Mouse (Mus musculus) thymus, postnatal 10 days (tissue): ENCODE measurements around the gene Kdm2b.

Source experiments
- DNase-seq, 2 experiments: peaks; one replicate each; pipeline ENCODE4 v3.0.0; 2021; ENCODE audit warnings: low spot score in 2 of 2

The Kdm2b gene

DNA sequence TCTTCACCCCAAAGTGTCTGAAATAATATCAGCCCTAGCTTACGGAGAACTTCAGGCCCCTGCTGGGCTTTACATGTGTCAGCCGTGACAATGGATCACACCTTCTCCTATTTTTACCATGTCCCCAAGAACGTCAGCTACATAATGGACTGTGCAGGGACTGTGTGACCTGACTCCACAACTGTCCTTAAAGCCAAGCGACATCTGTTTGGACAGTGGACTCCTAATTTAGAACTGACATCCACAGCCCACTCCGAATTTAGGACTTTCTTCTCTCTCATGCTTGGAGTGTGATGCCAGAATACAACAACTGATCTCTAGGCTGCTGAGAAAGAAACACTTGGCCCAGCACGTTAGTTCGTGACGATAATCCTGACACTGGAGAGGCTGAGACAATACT, 62.5 kb downstream of the Kdm2b start:
- DNase-seq, result no peak

DNA sequence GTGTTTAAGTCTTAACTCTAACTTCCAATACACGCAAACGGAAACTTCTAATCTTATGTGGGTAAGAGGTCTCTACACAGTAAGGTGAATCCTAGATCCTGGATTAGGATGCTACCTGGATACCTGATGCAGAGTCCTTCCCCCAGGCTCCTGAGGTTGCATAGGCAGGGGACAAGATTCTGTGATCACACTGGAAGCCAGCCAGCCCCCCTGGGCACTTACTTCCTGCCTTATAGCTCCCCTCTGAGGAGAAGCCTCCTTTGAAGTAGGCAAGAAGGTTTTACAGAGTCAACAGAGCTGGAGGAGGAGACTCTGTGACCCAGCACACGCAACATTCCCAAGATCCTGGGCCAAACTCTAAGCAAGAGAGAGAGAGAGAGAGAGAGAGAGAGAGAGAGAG, 63.3 kb downstream of the Kdm2b start:
- DNase-seq, result peak; percentile 50 to 51

DNA sequence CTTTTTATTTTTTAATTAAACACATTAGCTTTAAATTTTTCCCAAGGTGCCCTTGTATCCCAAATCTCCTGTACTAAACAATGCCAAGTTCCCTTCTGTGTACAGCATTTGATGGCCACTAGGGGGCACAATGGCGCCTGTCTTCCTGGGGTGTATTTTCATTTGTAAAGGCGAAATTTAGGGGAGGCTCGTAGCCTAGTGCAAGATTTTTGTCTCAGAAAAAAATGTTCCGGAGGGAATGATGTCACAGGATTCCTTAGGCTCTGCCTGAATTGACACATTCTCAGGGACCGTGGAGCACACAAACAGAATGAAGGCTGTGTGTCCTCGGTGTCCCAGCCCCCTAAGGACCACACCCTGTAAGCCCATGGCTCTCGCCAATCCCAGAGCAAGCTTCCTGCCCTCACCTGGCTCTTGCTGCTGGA, 64.1 kb downstream of the Kdm2b start:
- DNase-seq, result peak; percentile 39 to 73

DNA sequence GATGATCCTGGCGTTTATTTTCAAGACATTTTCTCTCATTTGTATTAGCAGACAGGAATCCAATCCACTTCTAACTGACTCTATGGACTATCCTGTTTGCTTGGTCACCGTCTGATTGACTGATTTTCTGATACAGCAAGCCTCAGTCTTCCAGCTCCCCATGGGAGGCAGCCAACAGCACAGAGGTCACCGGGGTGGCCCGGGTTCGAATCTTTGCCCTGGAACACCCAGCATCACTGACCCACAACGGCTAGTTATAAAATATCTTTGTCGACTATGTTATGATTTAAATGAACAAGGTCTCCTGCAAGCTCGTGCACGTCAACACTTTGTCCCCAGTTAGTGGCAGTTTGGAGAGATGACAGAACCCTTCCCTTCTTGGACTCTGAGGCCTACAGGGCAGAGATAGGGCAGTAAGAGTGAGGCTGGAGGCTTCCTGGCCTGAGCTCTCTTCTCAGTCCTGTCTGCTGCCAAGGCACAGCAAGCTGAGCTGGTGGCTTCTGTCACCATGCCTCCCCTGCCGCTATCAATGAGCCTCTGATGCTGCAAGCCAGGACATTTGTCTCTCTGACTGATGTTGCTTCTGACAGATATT, 65.7 kb downstream of the Kdm2b start:
- DNase-seq, result no peak

DNA sequence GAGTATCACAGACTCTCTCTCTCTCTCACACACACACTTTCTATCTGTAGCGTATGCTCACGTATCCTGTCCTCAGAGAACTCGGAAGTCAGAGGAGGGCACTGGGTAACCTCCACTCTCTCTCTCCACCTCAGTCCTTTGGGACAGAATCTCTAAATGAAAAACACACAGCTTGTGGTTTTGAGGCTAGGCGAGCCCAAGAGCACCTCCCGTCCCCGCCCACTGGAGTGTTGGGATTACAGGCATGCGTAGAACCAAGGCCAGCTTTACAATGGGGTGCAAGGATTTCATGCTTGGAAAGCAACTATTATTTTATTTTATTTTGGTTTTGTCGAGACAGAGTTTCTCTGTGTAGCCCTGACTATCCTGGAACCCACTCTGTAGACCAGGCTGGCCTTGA, 67.7 kb downstream of the Kdm2b start:
- no peak for DNase-seq

DNA sequence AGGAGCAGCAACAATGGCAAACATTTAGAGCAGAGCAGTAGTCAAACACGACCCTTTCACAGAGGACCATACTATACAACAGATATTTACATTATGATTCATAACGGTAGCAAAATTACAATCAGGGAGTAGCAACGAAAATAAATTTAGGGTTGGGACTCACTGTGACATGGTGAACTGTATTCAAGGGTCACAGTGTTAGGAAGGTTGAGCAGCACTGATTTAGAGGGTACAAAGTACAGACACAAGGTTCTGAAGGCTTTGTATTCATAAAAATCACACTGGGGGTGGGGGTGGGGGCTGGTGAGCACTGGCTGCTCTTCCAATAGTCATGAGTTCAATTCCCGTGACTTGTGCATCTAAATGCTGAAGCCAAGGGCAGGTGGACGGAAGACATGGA, 69.1 kb downstream of the Kdm2b start:
- DNase-seq, result no peak

DNA sequence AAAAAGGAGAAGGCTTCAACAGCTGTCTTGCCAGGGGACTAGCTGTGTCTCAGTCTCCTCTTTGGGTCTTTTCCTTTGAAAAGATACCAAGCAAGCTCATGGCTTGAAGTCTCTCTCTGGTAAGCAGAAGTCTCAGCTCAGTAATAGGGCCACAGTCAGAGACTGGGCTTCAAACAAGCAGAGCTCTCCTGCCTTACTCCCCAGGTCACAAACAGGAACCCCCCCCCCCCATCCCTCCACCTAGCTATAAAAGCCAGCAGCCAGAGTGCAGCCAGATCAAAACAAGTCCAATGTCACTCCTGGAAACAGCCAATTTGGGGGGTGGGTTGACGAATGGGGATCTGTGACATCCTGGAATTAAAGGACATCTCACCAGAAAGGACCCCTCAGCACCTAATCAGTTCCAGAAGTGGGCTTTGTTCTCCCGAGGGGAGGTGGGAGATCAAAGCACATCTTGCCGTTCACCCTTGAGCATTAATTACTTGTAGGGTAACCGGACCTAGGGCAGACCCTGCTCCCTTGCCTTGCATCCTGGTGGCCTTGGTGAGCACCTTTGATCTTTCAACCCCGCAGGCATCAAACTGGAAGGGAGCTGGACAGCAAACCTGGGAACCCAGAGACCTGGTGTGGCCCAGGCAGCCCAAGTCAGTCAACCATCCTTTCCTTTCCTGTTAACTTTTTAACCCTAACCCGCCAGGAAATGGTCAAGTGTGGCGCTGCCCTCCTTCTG, 71.5 kb downstream of the Kdm2b start:
- DNase-seq, result no peak

DNA sequence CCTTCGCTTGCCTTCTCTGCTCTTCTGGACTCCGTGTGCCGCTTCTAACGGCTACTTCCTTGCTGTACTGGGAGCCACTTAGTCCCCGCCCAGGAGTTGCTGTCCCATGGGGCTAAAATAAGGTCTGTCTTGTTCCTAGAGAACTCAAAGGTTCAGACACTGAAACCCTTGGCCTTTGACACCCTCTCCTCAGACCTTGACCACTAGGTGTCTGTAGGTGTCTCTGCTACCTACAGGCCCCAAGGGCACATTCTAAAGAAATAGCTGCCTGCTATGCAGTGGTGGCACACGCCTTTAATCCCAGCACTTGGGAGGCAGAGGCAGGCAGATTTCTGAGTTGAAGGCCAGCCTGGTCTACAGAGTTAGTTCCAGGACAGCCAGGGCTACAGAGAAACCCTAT, 73.5 kb downstream of the Kdm2b start:
- DNase-seq, result no peak

DNA sequence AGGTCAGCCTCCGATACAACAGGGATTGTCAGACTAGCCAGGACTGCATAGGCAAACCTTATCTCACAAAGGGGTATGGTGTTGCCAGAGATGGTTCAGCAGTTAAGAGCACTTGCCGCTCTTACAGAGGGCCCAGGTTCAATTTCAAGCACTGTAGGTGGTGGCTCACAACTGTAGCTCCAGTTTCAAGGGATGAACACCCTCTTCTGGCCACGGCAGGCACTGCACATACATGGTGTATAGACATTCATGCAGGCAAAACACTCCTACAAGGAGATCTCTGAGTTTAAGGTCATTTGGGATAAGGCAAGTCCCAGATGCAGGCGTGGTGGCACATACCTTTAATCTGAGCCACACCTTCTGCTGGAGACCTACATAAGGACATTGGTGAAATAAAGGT, 76.8 kb downstream of the Kdm2b start:
- no peak for DNase-seq

DNA sequence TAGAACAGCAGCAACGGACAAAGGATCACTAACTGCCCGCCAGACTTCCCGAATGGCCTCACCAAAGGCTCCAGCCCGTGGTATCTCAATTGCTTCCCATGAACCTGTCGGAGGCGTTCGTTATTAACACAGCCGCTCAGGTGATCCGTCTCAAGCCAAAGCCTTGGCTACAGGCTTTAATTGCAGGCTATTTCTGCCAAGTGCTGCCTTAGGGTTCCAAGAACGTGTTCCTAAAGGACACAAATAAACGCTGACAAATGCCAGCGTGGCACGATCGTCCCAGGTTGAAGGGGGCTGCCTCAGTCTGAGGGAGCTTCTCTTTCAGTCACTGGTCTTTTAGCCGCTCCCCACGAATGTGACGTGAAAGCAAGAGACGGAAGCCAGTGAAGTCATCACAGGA, 80.1 kb downstream of the Kdm2b start:
- DNase-seq, result no peak

DNA sequence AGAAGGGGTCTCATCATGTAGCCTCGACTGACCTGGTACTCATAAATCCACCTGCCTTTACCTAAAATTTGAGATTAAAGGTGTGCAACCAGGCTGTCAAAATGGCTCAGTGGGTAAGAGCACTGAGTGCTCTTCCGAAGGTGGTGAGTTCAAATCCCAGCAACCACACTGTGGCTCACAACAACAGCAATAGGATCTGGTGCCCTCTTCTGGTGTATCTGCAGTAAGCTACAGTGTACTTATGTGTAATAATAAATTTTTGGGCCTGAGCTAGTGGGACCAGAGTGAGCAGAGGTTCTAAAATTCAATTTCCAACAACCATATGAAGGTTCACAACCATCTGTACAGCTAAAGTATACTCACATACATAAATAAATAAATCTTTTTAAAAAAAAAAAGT, 81.6 kb downstream of the Kdm2b start:
- no peak for DNase-seq

DNA sequence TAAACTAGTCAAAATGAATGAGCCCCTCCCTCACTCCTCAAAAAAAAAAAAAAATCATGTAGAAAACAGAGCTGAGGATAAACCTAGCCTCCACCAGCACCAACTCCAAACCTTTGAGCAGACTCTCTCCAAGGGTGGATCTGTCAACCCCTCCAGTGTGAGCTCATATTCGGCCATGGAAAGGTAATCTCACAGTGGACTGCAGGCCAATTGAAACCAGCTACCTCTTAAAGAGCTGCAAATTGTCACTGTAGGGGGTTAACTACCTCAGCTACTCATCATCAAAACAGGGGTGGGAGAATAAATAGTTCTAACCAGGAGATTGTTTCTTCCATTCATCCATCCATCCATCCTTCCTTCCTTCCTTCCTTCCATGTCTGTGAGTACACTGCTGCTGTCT, 82.4 kb downstream of the Kdm2b start:
- DNase-seq, result no peak

DNA sequence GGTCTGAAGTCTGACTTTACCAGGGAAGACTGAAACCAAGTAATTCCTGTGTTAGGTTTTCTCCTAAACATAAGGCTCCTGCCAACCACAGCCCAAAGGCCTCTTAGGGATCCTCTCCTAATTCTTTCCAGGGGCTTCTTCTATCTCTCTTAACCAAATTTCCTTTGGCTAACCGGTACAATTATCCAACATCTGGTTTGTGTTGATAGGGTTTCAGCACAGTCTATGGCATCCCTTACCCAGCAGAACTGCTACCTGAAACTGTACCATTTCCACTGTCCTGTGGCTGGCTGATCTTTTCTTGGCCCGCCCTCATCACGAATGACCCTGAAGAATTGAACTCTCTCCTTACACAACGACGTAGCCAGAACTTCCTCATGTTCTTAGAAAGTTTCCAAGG, 86.5 kb downstream of the Kdm2b start:
- no peak for DNase-seq

DNA sequence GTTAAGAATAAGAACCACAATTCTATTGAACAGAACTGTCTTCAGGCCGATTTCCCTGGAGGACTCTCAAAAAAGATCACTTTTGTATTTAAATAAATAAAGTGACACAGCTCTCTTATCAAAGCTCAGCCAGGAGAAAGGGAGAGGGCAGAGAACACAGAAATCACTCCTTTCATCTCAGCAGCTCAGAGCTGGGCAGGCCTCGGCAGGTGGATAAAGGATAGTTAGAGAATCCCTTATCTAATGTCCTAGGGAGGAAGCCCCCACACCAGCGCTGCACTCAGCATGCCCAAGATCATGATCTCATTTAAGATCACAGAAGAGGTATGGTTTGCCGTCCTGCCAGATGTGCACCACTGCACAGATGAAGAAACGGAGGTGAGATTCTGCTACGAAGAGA, 87.4 kb downstream of the Kdm2b start:
- no peak for DNase-seq

DNA sequence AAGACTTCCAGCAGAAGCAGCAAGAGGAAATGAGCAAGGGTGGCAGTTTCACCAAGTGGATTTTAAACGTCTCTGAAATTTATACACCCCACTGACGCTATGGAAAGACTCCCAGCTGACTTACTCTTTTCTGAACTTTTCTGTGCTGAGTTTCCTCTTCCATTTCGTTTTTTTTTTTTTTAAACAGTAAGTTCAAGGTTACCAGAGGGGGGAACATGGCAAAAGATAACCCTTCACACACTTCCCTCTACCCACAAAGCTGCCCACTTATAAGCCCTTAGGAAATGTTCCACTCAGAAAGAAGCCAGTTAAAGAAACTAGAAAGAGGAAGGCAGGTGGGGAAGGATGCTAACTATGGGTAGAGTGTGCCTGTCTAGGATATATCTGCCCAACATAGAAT, 88.0 kb downstream of the Kdm2b start:
- no peak for DNase-seq

DNA sequence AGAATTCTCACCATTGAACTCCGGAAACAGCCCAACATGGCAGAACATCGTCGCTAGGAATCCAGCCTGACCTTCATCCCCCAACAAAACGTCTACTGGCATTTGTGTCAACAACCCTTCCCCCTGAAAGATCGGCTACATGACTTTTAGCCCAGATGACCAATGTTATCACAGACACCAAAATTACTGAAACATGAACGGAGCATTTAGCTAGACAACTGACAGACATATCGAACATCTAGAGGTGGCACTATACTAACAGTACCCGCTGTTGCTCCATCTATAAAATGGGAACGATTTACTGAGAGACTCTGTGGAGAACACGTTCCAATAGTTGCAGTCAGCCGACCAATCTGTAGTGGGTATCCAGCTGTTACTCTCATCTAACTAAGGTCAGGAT, 88.4 kb downstream of the Kdm2b start:
- no peak for DNase-seq

DNA sequence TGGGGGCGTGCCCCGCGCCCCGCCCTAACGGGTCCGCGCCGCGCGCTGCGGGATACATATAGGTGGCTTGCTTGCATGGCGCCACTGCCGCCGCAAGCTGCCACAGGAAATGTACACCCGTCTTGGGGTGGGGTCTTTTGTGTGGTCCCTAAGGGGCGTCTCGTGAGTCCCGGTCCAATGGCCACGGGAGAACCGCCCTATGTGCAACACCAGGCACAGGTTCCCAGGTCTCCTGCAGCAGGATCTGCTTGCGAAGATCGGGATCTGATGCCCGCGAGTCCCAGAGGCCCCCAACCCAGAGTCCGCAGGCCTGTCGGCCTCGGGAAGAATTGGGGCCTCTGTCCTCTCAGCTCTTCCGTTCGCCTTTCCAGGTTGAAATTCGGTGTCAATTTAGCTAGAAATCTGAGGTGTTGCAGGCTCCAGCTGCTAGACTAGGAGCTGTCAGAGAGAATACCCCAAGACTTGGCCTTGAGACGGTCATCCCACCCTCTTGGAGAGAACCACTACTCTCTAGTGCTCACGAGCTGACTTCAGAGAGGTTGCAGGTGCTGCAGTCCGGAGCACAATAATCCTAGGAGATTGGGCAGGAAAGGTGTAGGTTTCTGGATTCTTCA, 89.0 kb downstream of the Kdm2b start:
- DNase-seq, result no peak

DNA sequence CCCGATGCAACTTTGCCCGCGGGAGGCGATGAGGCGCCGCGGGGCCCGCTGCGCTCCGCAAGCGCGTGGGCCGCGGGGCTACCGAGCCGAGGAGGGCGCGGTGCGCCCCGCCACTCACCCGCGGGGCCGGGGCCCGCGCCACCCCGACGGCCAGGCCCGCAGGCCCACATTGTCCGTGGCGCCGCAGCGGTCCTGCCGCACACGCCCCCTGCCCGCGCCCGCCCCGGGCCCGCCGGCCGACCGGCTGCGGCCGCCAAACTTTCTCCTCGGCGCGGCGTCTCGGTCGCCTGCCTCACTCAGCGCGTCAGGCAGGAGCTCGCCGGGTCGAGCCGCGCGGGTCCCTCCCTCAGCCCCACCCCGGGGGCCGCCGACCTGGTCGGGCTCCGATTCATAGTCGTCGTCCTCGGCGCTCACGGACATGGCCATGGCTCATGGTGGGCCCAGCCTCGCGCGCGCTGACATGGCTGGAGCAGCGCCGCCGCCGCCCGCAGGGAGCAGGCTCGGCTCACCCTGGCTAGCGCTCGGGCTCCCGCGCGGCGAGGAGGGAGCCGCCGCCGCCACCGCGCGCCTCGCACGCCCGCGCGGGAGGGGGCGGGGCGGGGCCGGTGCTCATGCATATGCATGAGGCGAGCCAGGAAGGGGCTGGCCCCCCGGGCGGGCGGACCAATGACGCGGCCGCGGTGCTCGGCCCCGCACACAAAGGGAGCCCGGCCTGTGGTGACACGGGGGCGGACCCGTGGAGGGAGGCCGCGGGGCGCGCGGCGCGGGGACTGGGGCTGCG, 89.7 kb downstream of the Kdm2b start:
- peak; percentile 87 to 90 for DNase-seq

DNA sequence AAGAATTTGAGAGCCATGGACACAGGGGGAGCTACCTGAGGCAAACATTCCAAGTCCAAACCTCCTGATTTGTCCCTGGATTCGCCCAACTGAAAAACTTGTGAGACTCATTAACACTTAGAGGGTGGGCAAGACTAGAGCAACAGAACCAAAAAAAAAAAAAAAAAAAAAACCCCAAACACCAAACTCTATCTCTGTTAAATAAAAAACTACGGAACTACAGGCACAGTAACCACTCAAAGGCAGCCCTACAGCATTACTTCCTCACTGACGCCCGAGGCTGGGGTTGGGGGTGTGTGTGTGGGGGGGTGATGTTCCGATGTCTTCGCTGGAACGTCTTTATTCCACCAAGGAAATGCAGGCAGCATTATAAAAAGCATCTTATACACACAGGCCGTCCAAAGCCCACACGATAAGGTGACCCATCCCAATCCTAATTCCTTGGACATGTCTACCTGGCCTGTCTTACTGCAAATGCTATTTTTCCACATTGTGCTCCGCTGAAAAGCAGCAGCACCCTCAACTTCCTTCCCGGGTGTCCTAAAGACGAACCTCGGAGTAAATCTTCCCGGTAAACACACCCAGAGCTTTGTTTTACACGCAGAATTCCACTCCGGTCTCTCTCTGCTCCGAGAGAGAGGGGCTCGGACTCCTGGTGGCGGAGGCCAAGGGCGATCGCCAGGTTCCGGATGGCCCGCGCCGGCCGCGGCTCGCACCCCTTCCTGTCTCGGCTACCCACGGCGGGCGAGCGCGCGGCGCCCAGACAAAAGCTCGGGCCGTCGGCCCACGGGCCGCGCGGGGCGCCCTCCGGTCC, 90.5 kb downstream of the Kdm2b start:
- peak in 1 of 2 experiments; percentile 25 for DNase-seq

DNA sequence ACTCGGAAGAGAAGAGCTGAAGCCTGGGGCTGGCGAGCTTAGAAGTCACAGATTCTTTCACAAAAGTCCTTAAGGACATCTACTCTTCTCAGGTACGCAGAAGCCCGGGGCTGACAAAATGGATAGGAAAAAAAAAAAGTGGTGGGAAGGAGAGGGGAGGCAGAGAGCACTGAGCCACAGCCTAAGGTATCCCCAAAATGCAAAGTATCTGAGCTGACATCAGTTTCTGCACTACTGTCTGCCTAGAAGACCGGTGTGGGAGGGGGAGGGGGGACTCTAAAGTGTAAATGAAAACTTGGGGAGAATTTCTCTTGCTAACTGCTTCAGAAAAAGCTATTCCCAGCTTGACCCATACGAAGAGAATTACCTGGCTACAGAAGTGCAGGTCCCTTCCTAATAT, 91.5 kb downstream of the Kdm2b start:
- no peak for DNase-seq

DNA sequence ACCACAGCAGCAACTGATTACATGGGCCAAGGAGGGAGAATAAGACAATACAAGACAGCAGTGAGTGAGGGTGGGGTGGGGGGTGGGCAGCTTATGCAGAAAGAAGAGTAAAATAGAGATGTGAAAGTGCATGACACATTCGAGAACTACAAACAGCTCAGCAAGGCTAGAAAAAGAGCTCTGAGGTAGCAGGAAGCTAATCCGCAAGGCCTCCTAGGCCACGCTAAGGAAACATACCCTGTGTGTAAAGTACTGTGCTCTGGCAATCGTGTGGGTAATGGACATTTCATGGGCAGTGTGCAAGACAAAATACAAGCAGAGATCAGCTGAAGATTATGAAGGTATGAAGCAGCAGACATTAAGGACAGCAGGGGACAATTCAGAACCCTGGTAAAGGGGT, 94.8 kb downstream of the Kdm2b start:
- DNase-seq, result no peak
